Mouse (Mus musculus) liver, embryonic 14.5 days (tissue): ENCODE data around the gene Tmprss9. TPM values are rescaled to one million over a fixed set of nuclear protein-coding genes. Genes with fewer than 3 reads are reported as not detected.

ENCODE experiments used
- ATAC-seq: fragments of 200-750 bp; cut with Nextera tagmentation; 2 replicates; pipeline ENCODE4 v1.8.0; 2017; ENCODE audit warnings: moderate number of reproducible peaks, mild to moderate bottlenecking, moderate library complexity; ENCODE audit not compliant: insufficient read depth
- DNase-seq, 3 experiments: peaks; one replicate each; pipeline ENCODE4 v3.0.0-alpha.2; 2012 to 2013; ENCODE audit warnings: low read depth in 3 of 3, low spot score in 3 of 3
- H3K27ac ChIP-seq: fragments of 300-500 bp; sonication (generic); 2 replicates; pipeline ENCODE4 v1.5.1; 2014; ENCODE audit warnings: moderate library complexity, mild to moderate bottlenecking, control low read depth, inconsistent platforms
- H3K27me3 ChIP-seq: fragments of 300-500 bp; sonication (generic); 2 replicates; pipeline ENCODE4 v1.6.1; 2014; ENCODE audit warnings: mild to moderate bottlenecking, low read length, moderate library complexity; ENCODE audit not compliant: control insufficient read depth, insufficient read depth
- H3K36me3 ChIP-seq: fragments of 300-500 bp; sonication (generic); replicated peaks from 2 replicates; pipeline ENCODE4 v1.6.1; 2014; ENCODE audit warnings: low read depth; ENCODE audit not compliant: control insufficient read depth, insufficient read depth
- H3K4me1 ChIP-seq, 2 experiments: fragments of 200-500 bp in 1 of 2; fragments of 300-500 bp in 1 of 2; sonication (generic) in 1 of 2; replicated peaks; 2 replicates each; pipeline ENCODE4 v1.6.1; 2012 to 2014; ENCODE audit warnings: antibody characterized with exemption in 1 of 2, inconsistent platforms in 1 of 2, low read length in 1 of 2; ENCODE audit not compliant: control insufficient read depth in 2 of 2, insufficient read depth in 2 of 2
- H3K4me2 ChIP-seq: fragments of 300-500 bp; sonication (generic); 2 replicates; pipeline ENCODE4 v1.6.1; 2014; ENCODE audit warnings: low read depth, mild to moderate bottlenecking, control low read depth, moderate library complexity
- H3K4me3 ChIP-seq, 2 experiments: fragments of 200-500 bp in 1 of 2; fragments of 300-500 bp in 1 of 2; sonication (generic) in 1 of 2; 2 replicates each; pipeline ENCODE4 v1.5.1; 2012 to 2014; ENCODE audit warnings: low read depth in 2 of 2, low read length in 2 of 2, mild to moderate bottlenecking in 2 of 2, control low read depth in 1 of 2, inconsistent platforms in 1 of 2, moderate library complexity in 1 of 2; ENCODE audit not compliant: insufficient read depth in 1 of 2
- H3K9ac ChIP-seq: fragments of 300-500 bp; sonication (generic); replicated peaks from 2 replicates; pipeline ENCODE4 v1.6.1; 2014; ENCODE audit warnings: mild to moderate bottlenecking, control low read depth, moderate library complexity
- H3K9me3 ChIP-seq: fragments of 300-500 bp; sonication (generic); 2 replicates; pipeline ENCODE4 v1.6.1; 2016; ENCODE audit warnings: low read length, mixed read lengths; ENCODE audit not compliant: control insufficient read depth
- CTCF ChIP-seq: IDR thresholded peaks from 2 replicates; pipeline ENCODE4 v1.5.1; 2016; ENCODE audit warnings: antibody characterized with exemption, low read depth, control low read depth
- EP300 ChIP-seq: IDR thresholded peaks from 2 replicates; pipeline ENCODE4 v1.6.1; 2016; ENCODE audit warnings: antibody characterized with exemption, low read depth
- WGBS: fragments of 180-500 bp; shearing (Covaris S2); extraction: QIAGEN DNeasy Blood & Tissue Kit; methylation state at CpG from one replicate; pipeline ENCODE4 v1.1.7; 2014; ENCODE audit not compliant: insufficient replicate concordance; 5-methylcytosine and 5-hydroxymethylcytosine counted together
- polyA plus RNA-seq, 2 experiments: library from polyadenylated mRNA; depleted of rRNA in 1 of 2; stranded (reverse) in 1 of 2; unstranded in 1 of 2; fragments of >200 nt; fragmentation: Nextera tagmentation in 1 of 2; extraction: Ambion mirVana in 1 of 2; gene quantifications; 2 replicates each; pipeline versions ENCODE4 v1.2.1 to v1.2.3; 2012 to 2014

The Tmprss9 gene
- polyA plus RNA-seq, 2 experiments, result 0.06 TPM; not detected in 1

DNA sequence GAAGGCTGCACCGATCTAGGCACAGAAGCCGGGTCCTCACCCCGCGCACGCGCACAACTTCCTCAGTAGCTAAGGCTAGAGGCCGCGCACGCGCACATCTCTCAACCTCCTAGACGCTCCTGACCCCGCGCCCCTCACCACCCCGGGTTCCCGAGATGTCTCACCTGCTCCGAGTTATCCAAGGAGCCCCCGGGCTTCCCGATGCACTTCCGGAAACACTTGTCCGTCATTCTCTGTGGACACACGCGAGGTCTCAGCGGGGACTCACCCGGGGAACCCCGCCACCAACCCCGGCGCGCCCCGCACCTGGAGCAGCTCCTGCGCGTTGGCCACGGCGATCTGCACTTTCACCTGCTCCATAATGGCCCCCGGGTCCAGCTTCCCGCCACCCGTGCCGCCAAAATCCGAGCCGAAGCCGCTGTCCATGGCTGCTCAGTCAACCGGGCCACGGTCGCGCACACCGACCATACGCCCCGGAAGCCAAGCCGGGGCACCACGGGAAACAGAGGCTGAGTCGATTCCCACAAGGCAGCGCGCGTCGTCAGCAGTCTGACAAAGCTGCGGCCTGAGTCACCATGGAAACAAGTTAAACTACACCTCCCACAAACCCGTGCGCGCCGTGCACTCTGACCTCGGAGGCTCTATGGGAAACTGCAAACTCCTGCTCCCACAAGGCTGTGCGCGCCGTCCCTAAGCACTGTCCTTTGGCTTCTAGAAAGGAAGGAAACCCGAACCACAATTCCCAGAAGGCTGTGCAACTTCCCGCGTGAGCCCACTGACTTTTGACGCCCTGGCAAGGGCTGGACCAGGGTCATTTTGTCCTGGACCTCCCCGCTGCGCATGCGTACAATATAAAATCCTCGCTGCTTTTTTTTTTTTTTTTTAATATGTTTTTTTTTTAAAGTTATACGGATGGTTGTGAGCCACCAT, 28.9 kb downstream of the Tmprss9 start, which contains the start of gene Timm13:
TSS of gene Timm13 (minus strand) at position 652 of the 930 bp plus-strand sequence.
- TF ChIP-seq CTCF (no peak), EP300 (no peak)
- peak within 1 kb of the TSS; percentile 63 for H3K27ac ChIP-seq
- no peaks in the 10 kb centered on the region for H3K27me3 ChIP-seq
- peaks cover 6% of the 10 kb centered on the region in 2 experiments; a peak in 2 of 4 replicates for H3K4me1 ChIP-seq
- H3K9me3 ChIP-seq, result no peaks in the 10 kb centered on the region
- ATAC-seq (peak; percentile 93), DNase-seq (peak; percentile 99)
- WGBS, result under 1% methylated on average over 72 of the region's 72 CpGs
- peak within 1 kb of the TSS; percentile 78 to 98 for H3K4me3 ChIP-seq
- peak within 1 kb of the TSS; percentile 99 for H3K4me2 ChIP-seq
- H3K36me3 ChIP-seq, result peaks cover 4% of the 10 kb centered on the region
- H3K9ac ChIP-seq, result peak within 1 kb of the TSS; percentile 85

GRCm38 (mm10) chr10:80901409-80902272, 30.0 kb downstream of the Tmprss9 start:
- no peak for ATAC-seq
- Histone ChIP-seq H3K9me3 (no peaks in the 10 kb centered on the region), H3K4me1 (peaks cover 6% of the 10 kb centered on the region in 2 experiments; a peak in 2 of 4 replicates), H3K27ac (peak overlapping the region; percentile 27; the same call in 1 of the 2 replicates), H3K4me2 (peak overlapping the region; percentile 99), H3K36me3 (peaks cover 4% of the 10 kb centered on the region), H3K4me3 (peak overlapping the region in 1 of 2 experiments; percentile 98; a peak in 2 of 4 replicates), H3K9ac (no peak overlapping the region), H3K27me3 (no peaks in the 10 kb centered on the region)
- 85% methylated on average over 19 of the region's 19 CpGs for WGBS
- DNase-seq, result no peak
- TF ChIP-seq EP300, result no peak
- TF ChIP-seq CTCF, result no peak

GRCm38 (mm10) chr10:80902273-80902940, 30.8 kb downstream of the Tmprss9 start:
- no peak for ATAC-seq
- Histone ChIP-seq H3K4me1 (peaks cover 6% of the 10 kb centered on the region in 2 experiments; a peak in 2 of 4 replicates), H3K9me3 (no peaks in the 10 kb centered on the region), H3K36me3 (peaks cover 5% of the 10 kb centered on the region), H3K4me2 (no peak overlapping the region), H3K4me3 (no peak overlapping the region), H3K27me3 (no peaks in the 10 kb centered on the region), H3K27ac (no peak overlapping the region), H3K9ac (no peak overlapping the region)
- 80% methylated on average over 9 of the region's 9 CpGs for WGBS
- no peak for DNase-seq
- TF ChIP-seq CTCF (no peak), EP300 (no peak)

DNA sequence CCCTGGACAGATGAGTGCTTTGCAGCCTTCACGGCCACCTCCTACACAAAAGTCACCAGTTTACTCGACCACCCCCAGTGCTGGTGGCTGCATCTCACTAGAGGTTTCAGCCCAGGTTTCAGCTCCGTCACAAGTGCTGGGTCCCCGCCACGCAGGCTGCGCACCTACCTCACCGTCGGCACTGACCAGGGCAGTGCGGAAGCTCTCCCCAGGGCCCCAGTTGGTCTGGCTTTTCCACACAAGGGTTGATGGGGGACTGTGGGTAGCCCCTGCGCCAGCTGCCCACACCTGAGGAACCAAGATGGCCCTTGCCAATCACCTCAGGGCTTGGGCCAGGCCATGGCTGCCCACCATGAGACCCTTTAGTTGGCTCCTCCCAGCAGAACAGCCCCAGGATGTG, 31.6 kb downstream of the Tmprss9 start:
- no peaks in the 10 kb centered on the region for H3K27me3 ChIP-seq
- peaks cover 6% of the 10 kb centered on the region in 2 experiments; a peak in 2 of 4 replicates for H3K4me1 ChIP-seq
- TF ChIP-seq EP300, result no peak
- TF ChIP-seq CTCF, result no peak
- no peak for ATAC-seq
- H3K36me3 ChIP-seq, result peaks cover 7% of the 10 kb centered on the region
- no peak overlapping the region for H3K9ac ChIP-seq
- DNase-seq, result no peak
- H3K4me3 ChIP-seq, result no peak overlapping the region
- no peak overlapping the region for H3K4me2 ChIP-seq
- no peak overlapping the region for H3K27ac ChIP-seq
- no peaks in the 10 kb centered on the region for H3K9me3 ChIP-seq
- 86% methylated on average over 10 of the region's 10 CpGs for WGBS
